Mouse (Mus musculus) c-Kit-positive CD71-positive TER-119-negative erythroid progenitor cells, embryonic 14.5 days (primary cell): ENCODE results near the gene Spef2.

Experiments used
- DNase-seq: peaks from one replicate; pipeline ENCODE4 v3.0.0-alpha.2; 2013; ENCODE audit warnings: low read depth

Spef2 gene

GRCm38 (mm10) chr15:9535200-9535599 lies 213.5 kb downstream of the Spef2 start:
- DNase-seq = no peak

GRCm38 (mm10) chr15:9533356-9533902 lies 215.2 kb downstream of the Spef2 start:
- no peak for DNase-seq

GRCm38 (mm10) chr15:9530076-9530475 lies 218.6 kb downstream of the Spef2 start, which contains the start of gene Il7r:
Il7r (minus strand) TSS chr15:9530176.
- DNase-seq = no peak

GRCm38 (mm10) chr15:9529646-9530045 lies 219.0 kb downstream of the Spef2 start:
- no peak for DNase-seq
